Comparison of ENCODE assay signal across 22 mouse cellular contexts in the genomic region with DNA sequence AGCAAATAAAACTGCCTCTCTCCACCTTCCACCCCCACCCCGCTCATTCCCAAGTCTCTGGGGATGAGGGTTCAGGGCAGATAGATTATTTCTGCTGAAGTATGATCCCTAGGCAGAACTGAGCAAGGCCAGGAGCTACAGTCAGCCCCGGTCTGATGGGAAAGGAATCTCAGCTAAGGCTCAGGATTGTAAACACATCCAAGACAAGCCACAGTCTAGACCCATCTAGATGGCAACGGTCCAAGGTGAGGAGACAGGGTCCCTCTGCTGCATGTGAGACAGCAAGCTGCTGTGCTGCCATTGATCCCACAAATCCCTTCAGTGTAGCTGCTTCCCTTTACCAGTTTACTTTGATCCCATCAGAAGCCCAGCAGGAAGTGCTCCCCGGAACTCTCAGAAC.
A peak's percentile ranks its signal among the peaks of the same experiment; 100 is the strongest.
DNase-seq lines count a peak whose midpoint lies in the region; ATAC-seq and TF ChIP-seq lines count a peak whose summit lies in the region.
"Had no signal": no experiment of that assay in that cellular context is flagged by ENCODE, and none has a peak within 500 bp of the region (broad histone marks: within the 10 kb centered on the region; RNA-seq: fewer than 3 reads in every experiment).

No protein-coding gene starts in this region.

- 38% methylated on average over 4 of the region's 4 CpGs for WGBS in intestine, embryonic 14.5 days
- WGBS in intestine, postnatal 0 days, result 37% methylated on average over 4 of the region's 4 CpGs
- 29% methylated on average over 4 of the region's 4 CpGs for WGBS in lung, embryonic 16.5 days
- WGBS in intestine, embryonic 16.5 days, result 41% methylated on average over 4 of the region's 4 CpGs

- no peak for DNase-seq in intestine, embryonic 14.5 days (ENCODE audit: low spot score)
- DNase-seq in lung, postnatal 4 days, result no peak
- peak; percentile 39 for DNase-seq in brain, embryonic 14.5 days (ENCODE audit: low read depth)
- no peak for DNase-seq in right cerebral cortex, adult 2 months (ENCODE audit: low spot score in 2 of 2)
- DNase-seq: cerebellum, adult 8-10 months; gastrocnemius, postnatal 14 days; heart, adult 18-20 months; right cerebral cortex, postnatal 14 days; spleen, adult 18-20 months; thymus, adult 2 months had no signal

- 0 out of 2 replicates have a peak, but pooled peaks have one; percentile 47 for ATAC-seq in intestine, embryonic 14.5 days (replicated peaks; ENCODE audit: low FRiP score, low TSS enrichment, low read depth)
- ATAC-seq in intestine, postnatal 0 days, result no peak
- peak; percentile 67 for ATAC-seq in lung, embryonic 16.5 days (ENCODE audit: low read depth)
- ATAC-seq in intestine, embryonic 16.5 days, result peak; percentile 46; the same call in 1 of the 2 replicates
- ATAC-seq: forebrain, embryonic 13.5 days had no signal

- no peaks in the 10 kb centered on the region for H3K36me3 ChIP-seq in intestine, embryonic 14.5 days (ENCODE audit: control insufficient read depth, insufficient read depth, low read length)
- no peaks in the 10 kb centered on the region for H3K36me3 ChIP-seq in intestine, postnatal 0 days (ENCODE audit: control insufficient read depth, insufficient read depth)
- H3K36me3 ChIP-seq in lung, embryonic 16.5 days (ENCODE audit: control insufficient read depth, insufficient read depth, low read length), result no peaks in the 10 kb centered on the region
- no peaks in the 10 kb centered on the region for H3K36me3 ChIP-seq in intestine, embryonic 16.5 days (ENCODE audit: control insufficient read depth, insufficient read depth, low read length)
- H3K36me3 ChIP-seq: heart, embryonic 13.5 days; hindbrain, embryonic 15.5 days; limb, embryonic 12.5 days; midbrain, embryonic 12.5 days; neural tube, embryonic 13.5 days had no signal

- no peaks in the 10 kb centered on the region for H3K27me3 ChIP-seq in intestine, embryonic 14.5 days (replicated peaks; ENCODE audit: control insufficient read depth, insufficient read depth, low read length)
- H3K27me3 ChIP-seq in intestine, postnatal 0 days (replicated peaks; ENCODE audit: control insufficient read depth, insufficient read depth, low read length), result no peaks in the 10 kb centered on the region
- H3K27me3 ChIP-seq in lung, embryonic 16.5 days (ENCODE audit: control insufficient read depth, insufficient read depth, low read depth, low read length), result no peaks in the 10 kb centered on the region
- no peaks in the 10 kb centered on the region for H3K27me3 ChIP-seq in intestine, embryonic 16.5 days (replicated peaks; ENCODE audit: control insufficient read depth, insufficient read depth, low read length)
- H3K27me3 ChIP-seq: forebrain, embryonic 13.5 days; heart, embryonic 13.5 days; hindbrain, embryonic 15.5 days; limb, embryonic 12.5 days; midbrain, embryonic 12.5 days had no signal

- H3K9me3 ChIP-seq in intestine, embryonic 14.5 days (ENCODE audit: control insufficient read depth, low read length), result no peaks in the 10 kb centered on the region
- no peaks in the 10 kb centered on the region for H3K9me3 ChIP-seq in intestine, postnatal 0 days (ENCODE audit: control insufficient read depth)
- no peaks in the 10 kb centered on the region for H3K9me3 ChIP-seq in lung, embryonic 16.5 days (ENCODE audit: control insufficient read depth, low read length)
- no peaks in the 10 kb centered on the region for H3K9me3 ChIP-seq in intestine, embryonic 16.5 days (ENCODE audit: control insufficient read depth, low read length)
- H3K9me3 ChIP-seq: heart, embryonic 13.5 days; hindbrain, embryonic 15.5 days; limb, embryonic 12.5 days had no signal

- H3K27ac ChIP-seq in intestine, embryonic 14.5 days (ENCODE audit: low read depth), result no peak overlapping the region
- H3K27ac ChIP-seq in intestine, postnatal 0 days (ENCODE audit: low read depth, low read length), result no peak overlapping the region
- no peak overlapping the region for H3K27ac ChIP-seq in lung, embryonic 16.5 days (ENCODE audit: low read length)
- no peak overlapping the region for H3K27ac ChIP-seq in intestine, embryonic 16.5 days (ENCODE audit: low read length)
- H3K27ac ChIP-seq: forebrain, embryonic 13.5 days; heart, embryonic 13.5 days; hindbrain, embryonic 15.5 days; limb, embryonic 12.5 days; liver, embryonic 14.5 days; macrophage; midbrain, embryonic 12.5 days; neural tube, embryonic 13.5 days had no signal

- H3K4me2 ChIP-seq in intestine, embryonic 14.5 days (ENCODE audit: low read length), result no peak overlapping the region
- H3K4me2 ChIP-seq in intestine, postnatal 0 days (replicated peaks; ENCODE audit: low read depth), result no peak overlapping the region
- H3K4me2 ChIP-seq in lung, embryonic 16.5 days (ENCODE audit: low read depth, low read length), result no peak overlapping the region
- no peak overlapping the region for H3K4me2 ChIP-seq in intestine, embryonic 16.5 days (ENCODE audit: low read depth, low read length)
- H3K4me2 ChIP-seq: forebrain, embryonic 13.5 days; heart, embryonic 13.5 days; hindbrain, embryonic 15.5 days; limb, embryonic 12.5 days; midbrain, embryonic 12.5 days; neural tube, embryonic 13.5 days had no signal

- peaks cover 6% of the 10 kb centered on the region for H3K4me1 ChIP-seq in intestine, embryonic 14.5 days (replicated peaks; ENCODE audit: control insufficient read depth, insufficient read depth, low read length)
- no peaks in the 10 kb centered on the region for H3K4me1 ChIP-seq in intestine, postnatal 0 days (replicated peaks; ENCODE audit: control insufficient read depth, insufficient read depth, low read length)
- peaks cover 3% of the 10 kb centered on the region; the same call in 1 of the 2 replicates for H3K4me1 ChIP-seq in lung, embryonic 16.5 days (replicated peaks; ENCODE audit: control insufficient read depth, insufficient read depth, low read length)
- peaks cover 8% of the 10 kb centered on the region for H3K4me1 ChIP-seq in intestine, embryonic 16.5 days (ENCODE audit: control insufficient read depth, insufficient read depth, low read length)
- H3K4me1 ChIP-seq: forebrain, embryonic 13.5 days; midbrain, embryonic 12.5 days; neural tube, embryonic 13.5 days had no signal

- H3K9ac ChIP-seq in intestine, embryonic 14.5 days (ENCODE audit: low read length), result no peak overlapping the region
- H3K9ac ChIP-seq in intestine, postnatal 0 days (ENCODE audit: low read depth, low read length), result no peak overlapping the region
- H3K9ac ChIP-seq in lung, embryonic 16.5 days (ENCODE audit: low read length), result no peak overlapping the region
- no peak overlapping the region for H3K9ac ChIP-seq in intestine, embryonic 16.5 days (ENCODE audit: low read depth, low read length)
- H3K9ac ChIP-seq: forebrain, embryonic 13.5 days; heart, embryonic 13.5 days; hindbrain, embryonic 15.5 days; limb, embryonic 12.5 days; liver, embryonic 14.5 days; midbrain, embryonic 12.5 days; neural tube, embryonic 13.5 days had no signal

- H3K4me3 ChIP-seq in intestine, embryonic 14.5 days (ENCODE audit: low read depth, low read length), result no peak overlapping the region
- H3K4me3 ChIP-seq in intestine, postnatal 0 days (ENCODE audit: low read depth, low read length), result no peak overlapping the region
- no peak overlapping the region for H3K4me3 ChIP-seq in lung, embryonic 16.5 days (ENCODE audit: low read length)
- H3K4me3 ChIP-seq in intestine, embryonic 16.5 days (ENCODE audit: low read length), result no peak overlapping the region
- H3K4me3 ChIP-seq: erythroblast, embryonic 14.5 days; forebrain, embryonic 13.5 days; heart, embryonic 13.5 days; hindbrain, embryonic 15.5 days; limb, embryonic 12.5 days; midbrain, embryonic 12.5 days; neural tube, embryonic 13.5 days had no signal

- TF ChIP-seq CTCF in intestine, postnatal 0 days (IDR thresholded peaks at IDR 0.05; ENCODE audit: low read depth), result no peak
- no peak for TF ChIP-seq CTCF in brain, embryonic 14.5 days (IDR thresholded peaks at IDR 0.05; ENCODE audit: borderline replicate concordance, extremely low read depth, insufficient read depth, insufficient read length)

- TF ChIP-seq POLR2A in brain, embryonic 14.5 days (IDR thresholded peaks at IDR 0.05; ENCODE audit: borderline replicate concordance, extremely low read depth, insufficient read depth, insufficient read length, poor library complexity, severe bottlenecking), result no peak
